Mouse (Mus musculus): Measurements from ENCODE around the gene Il6st.

DNA sequence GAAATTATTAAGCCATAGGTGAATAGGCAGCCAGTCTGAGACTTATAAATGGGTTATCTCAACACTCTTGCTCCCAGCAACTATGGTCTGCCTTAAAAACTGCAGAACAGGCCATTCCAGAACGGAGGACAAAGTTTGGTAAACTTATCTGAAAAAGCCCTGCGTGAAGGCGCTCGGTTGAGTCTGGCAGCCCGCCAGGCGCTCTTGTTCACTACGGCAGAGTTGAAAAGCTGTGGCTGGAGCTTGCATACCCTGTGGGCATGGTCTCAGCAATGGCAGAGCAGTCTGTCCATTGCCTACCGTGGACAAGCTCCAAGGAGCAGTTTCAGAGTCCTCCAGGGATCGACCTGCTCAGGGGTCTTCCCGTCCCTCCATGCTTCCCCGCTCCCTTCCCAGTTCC, 47.4 kb downstream of the Il6st start:
- TF ChIP-seq CTCF (IDR thresholded peaks at IDR 0.05; ENCODE audit: low read depth, low read length) (no peak), POLR2A (IDR thresholded peaks at IDR 0.05; ENCODE audit: insufficient read depth, low read length) (no peak), EP300 (IDR thresholded peaks at IDR 0.05; ENCODE audit: insufficient read depth, low read depth, low read length) (no peak)
